Mouse (Mus musculus) spleen, adult 2 months (tissue): ENCODE measurements around the gene Sh2d2a.

Experiments
- CTCF ChIP-seq: fragments of 200-500 bp; IDR thresholded peaks from 2 replicates; pipeline ENCODE4 v1.5.1; 2011; ENCODE audit warnings: mild to moderate bottlenecking, inconsistent platforms; ENCODE audit not compliant: insufficient read depth, insufficient read length, insufficient replicate concordance; ENCODE audit errors: extremely low read depth
- POLR2A ChIP-seq: fragments of 200-500 bp; IDR thresholded peaks from 2 replicates; pipeline ENCODE4 v1.6.1; 2011; ENCODE audit warnings: low read depth, low read length, inconsistent platforms

DNA sequence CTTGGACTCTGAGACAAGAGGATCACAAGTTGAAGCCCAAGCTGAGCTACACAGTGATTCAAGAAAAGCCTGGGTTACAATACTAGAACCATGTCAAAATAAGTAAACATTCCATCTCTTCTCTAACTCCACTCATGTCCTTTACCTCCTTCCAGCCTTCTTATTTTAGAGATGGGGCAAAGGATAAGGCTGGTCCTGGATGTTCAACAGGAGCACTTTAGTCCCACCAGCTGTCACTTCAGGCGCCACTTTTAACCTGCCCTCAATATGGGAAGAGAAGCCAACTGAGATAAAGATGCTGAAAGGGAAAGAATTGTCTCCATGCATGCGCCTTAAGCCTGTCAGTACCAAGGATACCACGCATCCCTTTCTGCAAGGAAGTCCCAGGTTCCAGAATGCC is 37.7 kb downstream of the Sh2d2a start:
- no peak for TF ChIP-seq CTCF
- no peak for TF ChIP-seq POLR2A
